Mouse (Mus musculus) retina, postnatal 1 day (tissue): ENCODE data around the gene Mrgpra3.

Source experiments
- DNase-seq: peaks from one replicate; pipeline ENCODE4 v3.0.0-alpha.2; 2012

The Mrgpra3 gene

GRCm38 (mm10) chr7:47601272-47601671, at the start of gene Mrgpra3:
TSS of gene Mrgpra3 (minus strand) at chr7:47601372.
- no peak for DNase-seq
